9 mouse cellular contexts compared by ENCODE assay signal in the genomic region with DNA sequence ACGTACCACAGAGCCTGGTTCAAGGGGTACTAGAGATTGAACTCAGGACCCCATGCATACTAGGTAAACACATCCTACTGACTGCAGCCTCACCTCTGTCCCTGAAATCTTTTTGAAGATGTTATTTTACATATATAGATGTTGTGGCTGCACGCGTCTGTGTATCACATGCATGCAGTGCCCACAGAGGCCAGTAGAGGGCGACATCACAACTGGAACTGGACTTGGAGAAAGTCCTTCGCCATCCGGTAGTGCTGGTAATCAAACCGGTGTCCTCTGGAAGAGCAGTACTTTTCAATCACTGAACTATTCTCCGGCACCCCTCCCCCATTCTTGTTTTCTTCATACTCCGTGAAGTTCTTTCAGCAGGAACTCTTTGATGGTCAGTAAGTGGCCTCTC. TPM values are rescaled to one million over a fixed set of nuclear protein-coding genes. Genes with fewer than 3 reads are reported as not detected.
DNase-seq lines count a peak whose midpoint lies in the region; ATAC-seq and TF ChIP-seq lines count a peak whose summit lies in the region.
"Had no signal": no experiment of that assay in that cellular context is flagged by ENCODE, and none has a peak within 500 bp of the region (broad histone marks: within the 10 kb centered on the region; RNA-seq: fewer than 3 reads in every experiment).

No protein-coding gene starts in this region.

- no peaks in the 10 kb centered on the region for H3K9me3 ChIP-seq in kidney, embryonic 15.5 days (replicated peaks)
- H3K9me3 ChIP-seq in CH12.LX (replicated peaks; ENCODE audit: low read length) = peaks cover 2% of the 10 kb centered on the region
- H3K9me3 ChIP-seq: neural tube, embryonic 12.5 days had no signal

- no peak overlapping the region for H3K4me3 ChIP-seq in kidney, embryonic 15.5 days (replicated peaks)
- H3K4me3 ChIP-seq in CH12.LX (replicated peaks in 1 of 3; ENCODE audit: low read depth in 2 of 3, low read length in 2 of 3, poor library complexity in 1 of 3) = no peak overlapping the region
- H3K4me3 ChIP-seq: neural tube, embryonic 12.5 days had no signal

- H3K27ac ChIP-seq in kidney, embryonic 15.5 days = no peak overlapping the region
- H3K27ac ChIP-seq in CH12.LX (ENCODE audit: insufficient read depth, low read depth) = no peak overlapping the region
- H3K27ac ChIP-seq: neural tube, embryonic 12.5 days had no signal

- intact Hi-C loops in gastrocnemius, postnatal 36 days (cut with DNase I) = no loop called here

- no peak for TF ChIP-seq POLR2A in CH12.LX (IDR thresholded peaks at IDR 0.05; ENCODE audit: low read depth, low read length)

- H3K4me1 ChIP-seq in kidney, embryonic 15.5 days = peaks cover 14% of the 10 kb centered on the region
- H3K4me1 ChIP-seq in CH12.LX (ENCODE audit: control insufficient read depth in 1 of 2, insufficient read depth in 2 of 2) = peaks cover 0 to 16% of the 10 kb centered on the region in 2 experiments; a peak in 2 of 4 replicates
- H3K4me1 ChIP-seq: neural tube, embryonic 12.5 days had no signal

- no peaks in the 10 kb centered on the region for H3K36me3 ChIP-seq in kidney, embryonic 15.5 days
- H3K36me3 ChIP-seq in CH12.LX (replicated peaks in 1 of 2; ENCODE audit: control insufficient read depth in 1 of 2, insufficient read depth in 1 of 2, low read length in 1 of 2) = no peaks in the 10 kb centered on the region

- in situ Hi-C loops in CH12.LX (cut with MboI; ENCODE audit: low pct_ligation_motif_present, low pct_unique_long_range_greater_than_20kb, low sequenced_read_pairs) = no loop called here

- no peak overlapping the region for H3K4me2 ChIP-seq in kidney, embryonic 15.5 days
- no peak overlapping the region for H3K4me2 ChIP-seq in CH12.LX (ENCODE audit: insufficient read depth, low read depth, poor library complexity, severe bottlenecking)
- H3K4me2 ChIP-seq: neural tube, embryonic 12.5 days had no signal

- peak; percentile 76 for DNase-seq in kidney, adult 18-20 months
- peak; percentile 43 for DNase-seq in CH12.LX (ENCODE audit: extremely low read depth)
- peak; percentile 53 for DNase-seq in adrenal gland, adult 2 months
- DNase-seq in gastrocnemius, postnatal 36 days = peak; percentile 40 to 51
- peak; percentile 45 to 61 for DNase-seq in lung, adult 18-20 months
- peak; percentile 70 to 91 for DNase-seq in spleen, postnatal 4 days (ENCODE audit: low spot score in 2 of 2)
- DNase-seq in adipocyte (ENCODE audit: low spot score) = no peak

- no peaks in the 10 kb centered on the region for H3K79me2 ChIP-seq in CH12.LX (replicated peaks; ENCODE audit: control insufficient read depth, extremely low read depth, insufficient read depth, poor library complexity, severe bottlenecking)

- H3K9ac ChIP-seq in kidney, embryonic 15.5 days = no peak overlapping the region
- no peak overlapping the region for H3K9ac ChIP-seq in CH12.LX (ENCODE audit: insufficient read depth, low read depth)
- H3K9ac ChIP-seq: neural tube, embryonic 12.5 days had no signal

- dilution Hi-C loops in CH12.LX (cut with MboI; ENCODE audit: extremely low pct_ligation_motif_present, extremely low pct_unique_long_range_greater_than_20kb, low sequenced_read_pairs) = no loop called here

- TF ChIP-seq CTCF in CH12.LX (conservative IDR thresholded peaks at IDR 0.05 in 1 of 2, IDR thresholded peaks at IDR 0.05 in 1 of 2; ENCODE audit: low read depth in 2 of 2, low read length in 2 of 2) = peak; percentile 67 to 87

- 0 out of 2 replicates have a peak, but pooled peaks cover 4% of the 10 kb centered on the region for H3K27me3 ChIP-seq in kidney, embryonic 15.5 days
- no peaks in the 10 kb centered on the region for H3K27me3 ChIP-seq in CH12.LX (replicated peaks)
- H3K27me3 ChIP-seq: neural tube, embryonic 12.5 days had no signal

- WGBS in kidney, embryonic 15.5 days = 39% methylated on average over 9 of the region's 9 CpGs

- no peak for ATAC-seq in kidney, embryonic 15.5 days (replicated peaks; ENCODE audit: low FRiP score)

- no peak for TF ChIP-seq EP300 in CH12.LX (IDR thresholded peaks at IDR 0.05; ENCODE audit: low read length)

- peak; percentile 42 for TF ChIP-seq RAD21 in CH12.LX (IDR thresholded peaks at IDR 0.05; ENCODE audit: low read depth, low read length)

TF ChIP-seq in CH12.LX, 34 proteins besides CTCF, POLR2A, EP300 and RAD21:
- no peak for TF ChIP-seq POLR2AphosphoS2 (IDR thresholded peaks at IDR 0.05; ENCODE audit: low read depth, low read length)
- peak; percentile 45 for TF ChIP-seq SMC3 (IDR thresholded peaks at IDR 0.05; ENCODE audit: low read depth, low read length)

RNA-seq across cellular contexts. Expression of a gene that starts 24.4 kb away (rescaled TPM):
- 7.1 and 8.5 TPM in 2 replicates for polyA plus RNA-seq in kidney, embryonic 15.5 days (2015; fragmentation: Nextera tagmentation; extraction: Ambion mirVana)
- 57.3 and 69.8 TPM in 2 replicates for total RNA-seq in CH12.LX (2012; rRNA removed)
- total RNA-seq in CH12.LX (2014; rRNA removed) = 61.8 and 62.9 TPM in 2 replicates
- 123 and 140 TPM in 2 replicates for polyA plus RNA-seq in CH12.LX (2012; ENCODE audit: insufficient read length, low read depth)
- 10 to 100 TPM; 35.0 to 41.6 TPM for total RNA-seq in adrenal gland, adult 2 months (2021)
- polyA plus RNA-seq in adrenal gland, adult 2 months (2012; rRNA removed) = 45.3 and 57.4 TPM in 2 replicates
- total RNA-seq in gastrocnemius, postnatal 36 days (2021) = 10 to 100 TPM; 20.9 to 21.4 TPM

RNA-seq across cellular contexts. Expression of a gene that starts 31.5 kb away (rescaled TPM):
- polyA plus RNA-seq in kidney, embryonic 15.5 days (2015; fragmentation: Nextera tagmentation; extraction: Ambion mirVana) = 18.4 and 20.0 TPM in 2 replicates
- total RNA-seq in CH12.LX (2012; rRNA removed) (8.1 and 9.0 TPM in 2 replicates), CH12.LX (2014; rRNA removed) (11.0 and 14.3 TPM in 2 replicates)
- polyA plus RNA-seq in CH12.LX (2012; ENCODE audit: insufficient read length, low read depth) = 1.1 and 2.0 TPM in 2 replicates
- 1 to 10 TPM; 4.6 to 8.7 TPM for total RNA-seq in adrenal gland, adult 2 months (2021)
- polyA plus RNA-seq in adrenal gland, adult 2 months (2012; rRNA removed) = 6.9 and 7.1 TPM in 2 replicates
- total RNA-seq in gastrocnemius, postnatal 36 days (2021) = under 1 TPM in 1 of 2 experiments, not detected in 1; 0.94 TPM

RNA-seq across cellular contexts. Expression of a gene that starts 52.7 kb away (rescaled TPM):
- 7.4 and 8.3 TPM in 2 replicates for polyA plus RNA-seq in kidney, embryonic 15.5 days (2015; fragmentation: Nextera tagmentation; extraction: Ambion mirVana)
- 8.3 and 11.3 TPM in 2 replicates for total RNA-seq in CH12.LX (2012; rRNA removed)
- 2.5 TPM in 2 replicates for total RNA-seq in CH12.LX (2014; rRNA removed)
- 8.5 and 9.5 TPM in 2 replicates for polyA plus RNA-seq in CH12.LX (2012; ENCODE audit: insufficient read length, low read depth)
- total RNA-seq in adrenal gland, adult 2 months (2021) = 1 to 10 TPM; 5.0 to 6.7 TPM
- 6.0 and 6.9 TPM in 2 replicates for polyA plus RNA-seq in adrenal gland, adult 2 months (2012; rRNA removed)
- total RNA-seq in gastrocnemius, postnatal 36 days (2021) = 1 to 10 TPM; 1.8 to 2.2 TPM
